Comparison of ENCODE assay signal across 9 mouse cellular contexts in genomic region chr19:5422895-5423443, GRCm38 (mm10). TPM values are rescaled to one million over a fixed set of nuclear protein-coding genes. Genes with fewer than 3 reads are reported as not detected.
A peak's percentile ranks its signal among the peaks of the same experiment; 100 is the strongest.
DNase-seq lines count a peak whose midpoint lies in the region; ATAC-seq and TF ChIP-seq lines count a peak whose summit lies in the region.
"Had no signal": no experiment of that assay in that cellular context is flagged by ENCODE, and none has a peak within 500 bp of the region (broad histone marks: within the 10 kb centered on the region; RNA-seq: fewer than 3 reads in every experiment).

No protein-coding gene starts in this region.

- peaks cover 17% of the 10 kb centered on the region for H3K4me1 ChIP-seq in neural tube, embryonic 11.5 days (ENCODE audit: control insufficient read depth, insufficient read depth, low read length)
- H3K4me1 ChIP-seq in limb, embryonic 11.5 days (ENCODE audit: control insufficient read depth, insufficient read depth, low read length) = peaks cover 19% of the 10 kb centered on the region
- peaks cover 25% of the 10 kb centered on the region for H3K4me1 ChIP-seq in stomach, embryonic 16.5 days (ENCODE audit: control insufficient read depth, insufficient read depth, low read length)

- H3K36me3 ChIP-seq in neural tube, embryonic 11.5 days (ENCODE audit: control insufficient read depth, insufficient read depth, low read length) = peaks cover 15% of the 10 kb centered on the region
- H3K36me3 ChIP-seq in limb, embryonic 11.5 days (ENCODE audit: control insufficient read depth, insufficient read depth, low read length) = peaks cover 23% of the 10 kb centered on the region
- no peaks in the 10 kb centered on the region for H3K36me3 ChIP-seq in stomach, embryonic 16.5 days (ENCODE audit: control insufficient read depth, insufficient read depth, low read length)

- intact Hi-C loops in gastrocnemius, adult 2 months (cut with DNase I) = no loop called here

- H3K9me3 ChIP-seq in neural tube, embryonic 11.5 days (ENCODE audit: control insufficient read depth, low read length) = no peaks in the 10 kb centered on the region
- no peaks in the 10 kb centered on the region for H3K9me3 ChIP-seq in limb, embryonic 11.5 days (ENCODE audit: control insufficient read depth, low read length)
- H3K9me3 ChIP-seq in stomach, embryonic 16.5 days (replicated peaks; ENCODE audit: control insufficient read depth, low read length) = no peaks in the 10 kb centered on the region

- H3K9ac ChIP-seq in neural tube, embryonic 11.5 days (ENCODE audit: low read length) = no peak overlapping the region
- H3K9ac ChIP-seq in limb, embryonic 11.5 days (ENCODE audit: low read length) = no peak overlapping the region; the same call in 1 of the 2 replicates
- H3K9ac ChIP-seq in stomach, embryonic 16.5 days (ENCODE audit: low read length) = peak overlapping the region; percentile 89; the same call in 1 of the 2 replicates

- H3K27me3 ChIP-seq in neural tube, embryonic 11.5 days (ENCODE audit: control insufficient read depth, insufficient read depth, low read length) = no peaks in the 10 kb centered on the region
- H3K27me3 ChIP-seq in limb, embryonic 11.5 days (ENCODE audit: control insufficient read depth, insufficient read depth, low read length) = no peaks in the 10 kb centered on the region
- H3K27me3 ChIP-seq in stomach, embryonic 16.5 days (ENCODE audit: control insufficient read depth, insufficient read depth, low read length) = no peaks in the 10 kb centered on the region

- 74% methylated on average over 9 of the region's 9 CpGs for WGBS in neural tube, embryonic 11.5 days
- 86% methylated on average over 9 of the region's 9 CpGs for WGBS in limb, embryonic 11.5 days
- WGBS in stomach, embryonic 16.5 days = 84% methylated on average over 9 of the region's 9 CpGs

- TF ChIP-seq CTCF in gastrocnemius, adult 2 months (IDR thresholded peaks at IDR 0.05) = no peak

- peak overlapping the region; percentile 99 for H3K4me3 ChIP-seq in gastrocnemius, adult 2 months
- peak overlapping the region; percentile 64; the same call in 1 of the 2 replicates for H3K4me3 ChIP-seq in neural tube, embryonic 11.5 days (ENCODE audit: low read depth, low read length)
- H3K4me3 ChIP-seq in limb, embryonic 11.5 days (ENCODE audit: low read depth, low read length) = peak overlapping the region; percentile 88; the same call in 1 of the 2 replicates
- H3K4me3 ChIP-seq in stomach, embryonic 16.5 days (replicated peaks; ENCODE audit: low read length) = no peak overlapping the region

- peak overlapping the region; percentile 97 for H3K27ac ChIP-seq in gastrocnemius, adult 2 months
- H3K27ac ChIP-seq in neural tube, embryonic 11.5 days (ENCODE audit: low read depth, low read length) = no peak overlapping the region
- no peak overlapping the region for H3K27ac ChIP-seq in limb, embryonic 11.5 days (replicated peaks; ENCODE audit: low read depth, low read length)
- H3K27ac ChIP-seq in stomach, embryonic 16.5 days (ENCODE audit: low read length) = no peak overlapping the region

- H3K4me2 ChIP-seq in neural tube, embryonic 11.5 days (ENCODE audit: low read depth) = 0 out of 2 replicates have a peak overlapping the region, but pooled peaks have one; percentile 87
- H3K4me2 ChIP-seq in limb, embryonic 11.5 days (ENCODE audit: low read depth, severe bottlenecking) = peak overlapping the region; percentile 87
- no peak overlapping the region for H3K4me2 ChIP-seq in stomach, embryonic 16.5 days (ENCODE audit: low read depth, low read length)

- DNase-seq in gastrocnemius, adult 2 months = no peak
- no peak for DNase-seq in gastrocnemius, postnatal 10 days
- DNase-seq in neural tube, embryonic 11.5 days (ENCODE audit: low spot score) = no peak
- DNase-seq in neural tube, embryonic 10.5 days (ENCODE audit: extremely low spot score, low spot score) = no peak
- DNase-seq in limb, embryonic 11.5 days (ENCODE audit: low spot score) = no peak
- DNase-seq in layer of hippocampus, postnatal 36 days = no peak
- DNase-seq in urinary bladder, postnatal 36 days (ENCODE audit: low spot score in 2 of 2) = no peak

- ATAC-seq in neural tube, embryonic 11.5 days (ENCODE audit: insufficient read depth, low FRiP score, low TSS enrichment) = no peak
- ATAC-seq in limb, embryonic 11.5 days (ENCODE audit: insufficient number of reproducible peaks, low FRiP score, low TSS enrichment, low read depth) = no peak
- no peak for ATAC-seq in stomach, embryonic 16.5 days (ENCODE audit: insufficient read depth, low FRiP score)

RNA-seq across cellular contexts. Expression of gene Drap1, which starts 1.8 kb away (rescaled TPM):
- 100 to 1,000 TPM; 503 to 688 TPM for total RNA-seq in gastrocnemius, adult 2 months (2021)
- 100 to 1,000 TPM; 513 to 561 TPM for total RNA-seq in gastrocnemius, postnatal 10 days (2021)
- polyA plus RNA-seq in neural tube, embryonic 11.5 days (2014; fragmentation: Nextera tagmentation; extraction: Ambion mirVana) = 197 and 205 TPM in 2 replicates
- 216 and 243 TPM in 2 replicates for polyA plus RNA-seq in limb, embryonic 11.5 days (2014; fragmentation: Nextera tagmentation; extraction: Ambion mirVana)
- polyA plus RNA-seq in stomach, embryonic 16.5 days (2015; fragmentation: Nextera tagmentation; extraction: Ambion mirVana) = 203 and 207 TPM in 2 replicates
- total RNA-seq in layer of hippocampus, postnatal 36 days (2021) = 100 to 1,000 TPM; 291 to 298 TPM

RNA-seq across cellular contexts. Expression of gene AI837181, which starts 2.0 kb away (rescaled TPM):
- total RNA-seq in gastrocnemius, adult 2 months (2021) = 10 to 100 TPM; 34.0 to 38.0 TPM
- 10 to 100 TPM; 47.8 to 50.5 TPM for total RNA-seq in gastrocnemius, postnatal 10 days (2021)
- 39.9 and 43.0 TPM in 2 replicates for polyA plus RNA-seq in neural tube, embryonic 11.5 days (2014; fragmentation: Nextera tagmentation; extraction: Ambion mirVana)
- 43.8 and 47.7 TPM in 2 replicates for polyA plus RNA-seq in limb, embryonic 11.5 days (2014; fragmentation: Nextera tagmentation; extraction: Ambion mirVana)
- polyA plus RNA-seq in stomach, embryonic 16.5 days (2015; fragmentation: Nextera tagmentation; extraction: Ambion mirVana) = 14.3 and 14.8 TPM in 2 replicates
- 10 to 100 TPM; 66.4 to 69.8 TPM for total RNA-seq in layer of hippocampus, postnatal 36 days (2021)

RNA-seq across cellular contexts. Expression of gene Tsga10ip, which starts 20.6 kb away (rescaled TPM):
- 1 to 10 TPM; 1.3 to 2.7 TPM for total RNA-seq in gastrocnemius, adult 2 months (2021)
- under 1 TPM in 1 of 2 experiments, not detected in 1; 0.23 TPM for total RNA-seq in gastrocnemius, postnatal 10 days (2021)
- polyA plus RNA-seq in neural tube, embryonic 11.5 days (2014; fragmentation: Nextera tagmentation; extraction: Ambion mirVana) = 0.31 TPM in 1 of 2 replicates, not detected in the other
- not detected in 2 replicates for polyA plus RNA-seq in limb, embryonic 11.5 days (2014; fragmentation: Nextera tagmentation; extraction: Ambion mirVana)
- polyA plus RNA-seq in stomach, embryonic 16.5 days (2015; fragmentation: Nextera tagmentation; extraction: Ambion mirVana) = 7.2 and 8.9 TPM in 2 replicates
- not detected for total RNA-seq in layer of hippocampus, postnatal 36 days (2021)

RNA-seq across cellular contexts. Expression of gene Fosl1, which starts 24.4 kb away (rescaled TPM):
- total RNA-seq in gastrocnemius, adult 2 months (2021) = not detected
- total RNA-seq in gastrocnemius, postnatal 10 days (2021) = not detected
- not detected in 2 replicates for polyA plus RNA-seq in neural tube, embryonic 11.5 days (2014; fragmentation: Nextera tagmentation; extraction: Ambion mirVana)
- polyA plus RNA-seq in limb, embryonic 11.5 days (2014; fragmentation: Nextera tagmentation; extraction: Ambion mirVana) = not detected in 2 replicates
- polyA plus RNA-seq in stomach, embryonic 16.5 days (2015; fragmentation: Nextera tagmentation; extraction: Ambion mirVana) = not detected in 2 replicates
- not detected for total RNA-seq in layer of hippocampus, postnatal 36 days (2021)
- polyA plus RNA-seq: brain, embryonic 14.5 days had no signal

RNA-seq across cellular contexts. Expression of gene Sart1, which starts 34.5 kb away (rescaled TPM):
- 10 to 100 TPM; 40.1 to 50.3 TPM for total RNA-seq in gastrocnemius, adult 2 months (2021)
- 10 to 100 TPM; 39.8 to 45.4 TPM for total RNA-seq in gastrocnemius, postnatal 10 days (2021)
- 78.5 and 79.9 TPM in 2 replicates for polyA plus RNA-seq in neural tube, embryonic 11.5 days (2014; fragmentation: Nextera tagmentation; extraction: Ambion mirVana)
- 87.1 and 92.5 TPM in 2 replicates for polyA plus RNA-seq in limb, embryonic 11.5 days (2014; fragmentation: Nextera tagmentation; extraction: Ambion mirVana)
- polyA plus RNA-seq in stomach, embryonic 16.5 days (2015; fragmentation: Nextera tagmentation; extraction: Ambion mirVana) = 54.1 and 56.4 TPM in 2 replicates
- 100 to 1,000 TPM in 1 of 2 experiments, 10 to 100 TPM in 1; 97.9 to 104 TPM for total RNA-seq in layer of hippocampus, postnatal 36 days (2021)
